Mouse (Mus musculus) adrenal gland, postnatal 10 days (tissue): Measurements from ENCODE around the gene Slc25a23. TPM values are rescaled to one million over a fixed set of nuclear protein-coding genes. Genes with fewer than 3 reads are reported as not detected.
"Not testable (repeated sequence)": the region's sequence is repeated elsewhere in the genome, so short reads cannot be mapped to it uniquely, and the experiment has no call there.

Experiments used
- DNase-seq: peaks from one replicate; pipeline ENCODE4 v3.0.0; 2021; ENCODE audit warnings: mixed read lengths
- total RNA-seq, 2 experiments: library from RNA; stranded (reverse); gene quantifications; 2 replicates each; pipeline ENCODE4 v1.2.3; 2021

Slc25a23 gene
- total RNA-seq, 2 experiments from 2014 or later: 119 to 122 TPM

DNA sequence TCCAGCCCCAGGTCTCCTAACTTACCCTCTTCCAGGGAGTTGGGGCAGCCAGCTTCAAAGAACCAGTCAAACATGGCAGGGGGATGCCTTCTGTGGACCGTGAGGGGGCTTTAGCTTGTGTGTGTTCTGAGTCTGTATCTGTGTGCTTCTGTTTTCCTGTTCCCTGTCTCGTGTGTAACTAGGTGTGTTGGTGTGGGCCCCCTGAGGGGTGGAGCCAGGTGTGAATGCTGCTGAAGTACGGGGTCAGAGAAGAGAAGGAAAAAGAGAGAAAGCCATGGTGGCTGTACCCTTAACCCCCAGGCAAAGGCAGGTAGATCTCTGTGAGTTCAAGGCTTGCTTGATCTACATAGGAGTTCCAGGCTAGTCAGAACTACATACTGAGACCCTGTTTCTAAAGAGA, 17.3 kb upstream of the Slc25a23 start:
- no peak for DNase-seq

DNA sequence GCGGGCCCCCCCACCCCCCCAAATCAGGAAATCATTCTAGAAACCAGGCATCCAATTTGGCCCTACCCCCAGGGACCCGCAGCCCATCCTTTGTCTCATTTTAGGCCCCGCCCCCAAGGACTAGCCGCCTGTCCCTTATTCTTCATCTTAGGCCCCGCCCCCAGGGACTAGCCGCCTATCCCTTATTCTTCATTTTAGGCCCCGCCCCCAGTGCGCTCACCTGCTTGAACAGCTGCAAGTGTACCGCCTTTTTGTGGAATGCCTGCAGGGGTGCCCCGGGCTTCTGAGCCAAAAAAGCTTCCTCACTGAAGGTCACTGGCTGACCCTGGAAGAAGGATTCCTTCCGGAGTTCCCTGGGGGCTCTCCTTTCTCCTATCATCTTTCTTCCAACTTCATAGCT, 11.0 kb upstream of the Slc25a23 start:
- no peak for DNase-seq

DNA sequence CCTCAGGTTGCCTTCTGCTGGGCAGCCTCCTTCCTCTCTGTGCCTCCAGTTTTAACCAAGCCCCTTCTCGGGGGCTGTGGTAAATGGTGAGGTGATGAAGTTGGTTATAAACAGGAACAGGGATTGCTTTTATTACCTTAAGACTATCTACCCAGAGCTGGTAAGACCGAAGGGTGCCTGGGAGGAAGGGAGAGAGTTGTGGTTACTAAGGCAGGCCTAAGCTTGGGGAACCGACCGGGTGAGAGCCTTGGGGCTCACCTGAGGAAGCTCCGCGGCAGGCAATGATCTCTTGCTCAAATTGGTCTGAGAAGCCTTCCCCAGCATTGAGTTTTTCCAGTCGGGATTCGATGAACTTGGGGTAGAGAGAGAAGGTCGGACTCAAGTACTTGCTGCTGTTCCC, 10.6 kb upstream of the Slc25a23 start:
- DNase-seq: no peak

DNA sequence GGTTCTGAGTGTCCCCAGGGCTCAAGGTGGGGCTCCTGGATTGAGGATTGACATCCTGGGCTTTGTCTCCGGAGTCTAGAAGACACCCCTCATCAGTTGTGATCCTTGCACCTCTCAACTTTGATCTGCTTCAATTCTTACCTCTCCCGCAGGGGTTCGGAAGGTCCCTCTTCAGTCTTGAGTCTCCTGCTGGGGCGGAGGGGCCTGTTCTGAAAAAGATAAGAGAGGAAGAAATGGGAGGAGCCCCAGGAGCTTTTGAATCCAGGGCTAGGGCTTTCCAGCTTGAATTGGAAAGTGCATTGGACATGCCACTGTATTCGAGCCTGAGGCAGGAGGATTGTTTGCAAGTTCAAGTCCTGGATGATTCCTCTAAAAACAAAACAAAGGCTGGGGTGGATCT, 7.2 kb upstream of the Slc25a23 start:
- DNase-seq: no peak

DNA sequence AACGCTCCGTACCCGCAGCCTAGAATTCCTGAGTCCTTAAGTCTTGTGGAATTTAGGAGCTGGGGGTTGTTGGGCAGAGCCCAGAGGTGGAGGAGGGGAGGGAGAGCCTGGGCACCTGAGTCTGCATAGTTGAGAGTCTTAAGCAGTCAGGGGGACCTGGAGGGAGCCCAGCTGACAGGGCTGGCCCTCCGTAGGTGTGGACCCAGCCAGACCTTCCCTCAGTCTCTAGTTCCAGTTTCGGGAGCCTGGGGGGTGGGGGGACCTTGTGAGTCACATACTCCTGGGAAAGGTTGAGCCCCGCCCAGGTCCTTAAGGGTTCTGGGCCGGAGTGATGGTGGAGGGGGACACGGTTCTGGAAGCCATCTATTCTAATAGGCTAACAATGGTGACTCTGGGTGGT, 3.4 kb upstream of the Slc25a23 start:
- DNase-seq: no peak

DNA sequence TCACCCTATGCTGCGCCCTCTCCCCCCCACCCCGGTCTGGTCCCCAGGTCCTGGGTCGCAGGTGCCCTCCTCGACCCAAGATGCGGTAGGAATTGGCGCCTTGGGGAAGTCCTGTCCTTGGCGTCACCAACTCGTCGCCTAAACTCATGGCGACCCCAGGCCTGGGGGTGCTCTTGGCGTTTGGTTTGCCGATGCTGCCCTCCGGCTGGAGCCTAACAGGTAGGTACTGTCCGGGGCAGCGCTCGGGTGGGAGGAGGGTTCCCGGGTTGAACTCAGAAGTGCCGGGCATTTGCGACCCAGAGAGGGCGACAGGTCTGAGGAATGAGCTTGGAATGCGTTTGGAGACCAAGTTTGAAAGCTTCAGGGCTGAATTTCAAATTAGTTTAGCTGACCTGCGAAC, 2.9 kb upstream of the Slc25a23 start:
- DNase-seq: no peak

DNA sequence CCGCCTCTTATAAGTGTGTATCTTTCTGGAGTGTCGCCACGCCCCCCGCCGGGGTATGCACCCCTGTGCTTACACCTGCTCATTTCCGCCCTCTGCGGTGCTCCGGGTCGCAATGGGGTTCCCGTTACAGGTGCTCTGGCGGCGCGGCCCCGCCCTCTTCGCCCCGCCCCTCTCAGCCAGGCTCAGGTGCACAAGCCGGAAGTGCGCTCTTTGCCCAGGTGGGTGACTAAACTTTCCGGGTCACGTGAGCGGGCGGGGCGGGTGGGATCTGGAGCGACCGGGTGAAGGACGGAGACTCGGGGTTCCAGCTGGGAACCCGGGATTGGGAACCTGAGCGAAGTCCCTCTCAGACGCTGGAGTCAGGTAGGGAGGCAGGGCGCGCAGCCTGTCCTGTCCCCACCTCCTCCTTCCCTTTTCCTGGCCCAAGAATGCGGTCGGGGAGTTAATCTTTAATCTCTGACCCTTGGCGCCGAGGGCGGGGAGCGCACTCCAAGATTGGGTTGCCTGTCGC, 2.4 kb upstream of the Slc25a23 start:
- peak; percentile 30 for DNase-seq

DNA sequence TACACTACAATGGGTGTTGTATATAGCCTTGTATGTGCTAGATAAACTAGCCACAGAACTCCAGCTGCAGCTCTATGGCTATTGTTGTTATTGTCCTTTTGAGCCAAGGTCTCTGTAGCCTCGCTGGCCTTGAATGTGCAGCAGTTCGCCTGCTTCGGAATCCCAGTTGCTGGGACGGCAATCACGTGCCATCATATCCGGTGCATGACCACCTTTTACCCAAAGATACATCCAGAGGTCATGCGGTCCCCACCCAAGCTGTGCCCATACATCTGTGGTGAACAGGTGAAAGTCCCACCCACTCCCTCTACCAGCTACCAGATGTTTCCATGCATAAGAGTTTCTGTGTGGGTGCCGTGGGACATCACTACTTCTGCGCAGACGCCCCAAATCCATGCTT, 1.4 kb upstream of the Slc25a23 start:
- no peak for DNase-seq

DNA sequence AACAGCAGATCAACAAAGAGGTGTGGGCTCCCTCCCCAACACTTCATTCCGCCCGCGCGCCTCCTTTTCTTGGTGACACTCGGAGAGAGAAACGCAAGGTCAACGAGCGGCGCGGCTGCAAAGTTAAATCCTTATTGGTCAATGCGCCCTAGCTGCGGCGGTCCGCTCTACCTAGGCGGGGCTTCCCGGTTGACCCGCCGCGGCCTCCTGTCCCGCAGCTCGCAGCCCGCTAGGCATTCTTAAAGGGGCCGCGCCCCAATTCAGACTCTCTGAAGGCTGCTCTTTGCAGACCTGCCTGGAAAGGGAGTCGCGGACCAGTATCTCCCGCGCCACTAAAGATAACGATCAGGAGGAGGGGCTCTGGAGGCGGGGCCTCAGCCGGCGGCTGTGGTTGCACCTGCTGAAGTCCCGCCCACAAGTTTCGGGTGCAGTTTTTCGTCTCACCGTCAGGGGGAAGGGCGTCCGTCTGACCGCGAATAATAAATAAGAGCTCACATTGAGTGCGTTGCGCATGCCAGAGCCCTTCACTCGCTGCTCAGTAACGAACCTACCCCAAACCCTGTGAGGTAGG, 653 bp upstream of the Slc25a23 start:
- peak; percentile 93 for DNase-seq

DNA sequence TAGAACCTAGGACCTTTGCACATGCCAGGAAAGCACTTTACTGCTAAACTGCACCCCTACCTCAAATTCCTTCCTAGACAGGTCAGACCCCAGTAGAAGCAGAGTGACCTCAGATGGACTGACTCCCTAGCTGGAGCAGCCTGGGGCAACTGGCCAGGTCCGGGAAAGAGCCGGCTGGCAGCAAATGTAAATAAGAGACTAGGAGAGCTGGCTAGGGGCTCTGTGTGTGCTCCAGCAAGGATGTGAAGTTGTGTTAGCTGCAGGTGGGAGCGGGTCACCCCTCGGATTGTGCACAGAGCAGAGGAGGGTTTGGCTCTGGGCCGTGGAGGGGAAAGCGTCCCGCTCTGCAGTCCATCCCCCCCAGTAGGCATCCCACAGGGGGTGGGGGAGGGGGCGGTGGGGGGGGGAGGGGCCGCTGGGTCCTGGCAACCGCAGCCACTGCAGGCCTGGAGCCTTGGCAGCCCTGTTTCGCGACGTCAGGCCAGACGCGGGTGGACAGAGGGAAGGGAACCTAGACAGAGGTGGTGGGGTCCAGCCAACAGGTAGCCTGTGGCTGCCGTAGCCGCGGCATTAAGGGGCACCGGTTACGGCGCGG, 675 bp downstream of the Slc25a23 start, which contains the start of gene Crb3:
Gene Crb3 (plus strand): TSS at position 215 of the 595 bp plus-strand sequence.
- DNase-seq: peak; percentile 62

DNA sequence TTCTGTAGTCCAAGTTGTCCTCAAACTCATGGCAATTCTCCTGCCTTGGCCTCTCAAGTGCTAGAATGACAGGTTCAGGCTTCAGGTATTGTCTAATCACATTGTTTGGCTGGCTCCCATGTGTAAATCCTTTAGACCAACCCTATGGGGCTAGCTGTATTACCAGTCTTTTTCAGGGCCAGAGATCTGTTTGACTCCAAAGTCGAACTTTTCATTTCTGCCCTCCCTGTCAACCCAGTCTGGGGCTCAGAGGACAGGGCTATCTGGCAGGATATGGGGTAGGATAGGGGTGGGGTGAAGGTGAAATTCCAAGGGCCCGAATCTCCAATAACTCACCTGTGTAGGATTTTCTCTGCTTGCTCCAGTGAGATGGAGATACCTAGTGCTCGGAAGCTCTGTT, 3.4 kb downstream of the Slc25a23 start:
- DNase-seq: no peak

DNA sequence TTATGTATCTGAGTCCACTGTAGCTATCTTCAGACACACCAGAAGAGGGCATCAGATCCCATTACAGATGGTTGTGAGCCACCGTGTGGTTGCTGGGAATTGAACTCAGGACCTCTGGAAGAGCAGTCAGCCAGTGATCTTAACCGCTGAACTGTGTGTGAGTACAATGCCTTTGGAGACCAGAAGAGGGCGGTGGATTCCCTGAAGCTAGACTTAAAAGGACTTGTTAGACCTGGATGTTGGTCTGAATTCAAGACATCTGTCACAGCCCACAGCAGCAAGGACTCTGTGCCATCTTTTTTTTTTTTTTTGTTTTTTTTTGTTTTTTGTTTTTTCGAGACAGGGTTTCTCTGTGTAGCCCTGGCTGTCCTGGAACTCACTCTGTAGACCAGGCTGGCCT, 8.0 kb downstream of the Slc25a23 start:
- not testable (repeated sequence) for DNase-seq

DNA sequence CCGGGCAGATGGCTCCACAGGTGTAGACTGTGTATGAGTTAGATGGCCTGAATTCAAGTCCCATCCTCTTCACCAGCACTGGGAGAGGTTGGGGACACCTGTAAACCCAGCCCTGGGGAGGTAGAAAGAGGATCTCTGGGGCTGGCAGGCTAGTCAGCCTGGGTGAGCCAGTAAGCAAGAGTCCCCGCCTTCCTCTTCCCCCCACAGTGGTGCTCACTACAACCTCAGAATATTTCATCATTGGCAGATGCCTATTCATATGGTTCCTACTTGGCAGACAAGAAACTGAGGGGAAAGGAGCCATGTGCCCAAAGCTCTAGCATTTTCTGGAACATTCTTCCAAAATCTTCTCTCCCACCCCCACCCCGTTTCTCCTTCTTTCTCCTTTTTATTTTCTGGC, 10.8 kb downstream of the Slc25a23 start:
- no peak for DNase-seq

DNA sequence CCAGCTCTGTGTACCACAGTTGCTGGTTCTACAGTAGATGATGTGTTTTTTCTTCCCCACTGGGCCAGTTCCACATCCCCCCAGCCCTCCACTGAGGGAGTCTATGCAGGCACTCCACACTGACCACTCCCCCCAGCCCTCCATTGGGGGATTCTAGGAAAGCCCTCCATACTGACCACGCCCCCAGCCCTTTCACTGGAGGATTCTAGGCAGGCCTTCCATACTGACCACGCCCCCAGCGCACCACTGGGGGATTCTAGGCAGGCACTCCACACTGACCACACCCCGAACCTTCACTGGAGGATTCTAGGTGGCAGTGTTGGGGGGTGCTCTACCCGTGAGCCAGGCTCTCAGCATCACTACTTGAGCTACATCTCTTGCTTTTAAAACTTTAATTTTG, 12.3 kb downstream of the Slc25a23 start:
- DNase-seq: no peak

DNA sequence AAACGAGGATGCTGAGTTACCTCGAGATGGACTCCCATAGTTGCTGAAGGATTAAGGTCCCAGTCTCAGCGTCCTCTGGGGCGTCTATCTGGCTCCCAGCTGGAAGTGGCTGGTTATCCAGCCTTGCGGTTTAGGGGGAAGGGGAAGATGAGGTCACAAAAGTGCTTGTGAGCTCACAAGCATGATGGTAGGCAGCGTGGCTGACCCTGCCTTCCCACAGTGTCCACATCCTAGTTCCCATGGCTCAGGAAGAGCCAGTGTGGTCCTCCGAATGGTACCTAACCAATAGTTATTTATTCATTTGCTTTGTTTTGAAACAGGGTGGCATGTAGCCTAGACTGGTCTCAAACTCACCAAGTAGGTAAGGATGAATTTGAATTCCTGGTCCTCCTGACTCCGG, 18.1 kb downstream of the Slc25a23 start, which contains the start of gene Slc25a41:
Gene Slc25a41 (minus strand): TSS at position 101 of the 400 bp plus-strand sequence.
- no peak for DNase-seq

DNA sequence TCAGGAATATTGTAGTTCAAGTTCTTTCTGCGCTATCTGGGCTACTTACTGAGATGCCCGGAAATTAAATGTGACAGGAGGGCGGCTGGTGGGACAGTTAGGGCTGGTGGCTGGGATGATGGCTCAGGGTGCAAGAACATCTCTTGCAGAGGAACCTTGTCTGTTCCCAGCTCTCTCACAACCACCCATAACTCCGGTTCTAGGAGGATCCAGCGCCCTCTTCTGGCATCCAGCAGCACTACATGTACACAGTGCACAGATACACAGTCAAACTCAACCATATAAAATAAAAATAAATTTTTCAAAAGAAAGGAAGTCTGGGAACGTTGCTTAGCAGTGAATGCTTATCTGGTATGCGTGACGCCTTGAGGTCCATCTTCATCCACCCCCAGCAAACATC, 20.7 kb downstream of the Slc25a23 start:
- DNase-seq: no peak

DNA sequence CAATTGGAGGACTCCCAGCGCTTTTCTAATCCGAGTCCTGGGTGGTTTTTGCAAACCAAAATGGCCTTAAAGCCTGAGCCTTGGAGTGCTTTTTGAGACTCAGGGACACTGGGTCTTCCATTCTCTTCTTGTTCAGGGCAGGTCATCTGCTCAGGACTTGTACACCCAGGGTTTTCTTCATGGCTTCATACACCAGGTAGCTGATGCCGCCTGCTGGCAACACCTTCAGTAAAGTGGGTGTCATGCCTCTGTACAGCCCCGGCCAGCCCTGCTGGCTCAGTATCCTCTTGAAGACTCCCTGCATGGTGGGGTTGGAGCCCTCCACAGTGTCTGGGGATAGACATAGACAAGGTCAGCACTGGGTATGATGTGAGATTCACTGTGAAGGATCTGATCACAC, 26.8 kb downstream of the Slc25a23 start:
- no peak for DNase-seq

DNA sequence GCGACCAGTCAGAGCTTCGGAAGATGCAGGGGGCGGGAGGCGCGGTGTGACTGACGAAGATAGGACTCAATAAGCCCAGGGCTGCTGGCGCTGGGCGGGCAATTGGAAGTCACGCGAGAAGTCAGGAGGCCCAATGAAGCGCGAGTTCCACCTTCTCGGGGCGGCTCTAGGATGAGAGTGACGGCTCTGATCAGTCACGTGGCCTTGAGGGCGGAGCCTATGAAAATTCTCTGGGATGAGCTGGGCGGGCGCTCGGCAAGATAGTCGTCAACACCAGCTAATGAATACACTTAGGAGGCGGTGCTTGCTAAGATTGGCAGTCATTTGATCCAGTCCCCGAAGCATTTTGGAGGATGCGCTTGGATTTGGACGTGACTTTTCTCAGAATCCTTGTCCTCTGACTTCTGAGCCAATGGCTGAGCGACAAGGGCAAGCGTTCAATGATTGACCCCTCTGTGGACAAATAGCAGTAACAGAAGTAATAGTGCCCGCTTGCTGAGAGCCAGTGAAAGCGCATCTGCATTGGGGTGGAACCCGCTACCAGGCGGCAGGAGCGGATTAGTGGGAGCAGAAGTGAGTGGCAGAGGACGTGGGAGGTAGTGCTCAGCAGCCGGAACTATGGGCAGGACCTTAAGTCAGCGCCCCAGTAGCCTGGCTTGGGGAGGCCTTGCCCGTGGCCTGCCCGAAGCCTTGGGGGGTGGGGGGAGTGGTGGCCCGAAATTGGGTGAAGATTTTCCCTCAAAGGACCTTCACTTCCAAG, 27.8 kb downstream of the Slc25a23 start:
- peak; percentile 98 for DNase-seq

DNA sequence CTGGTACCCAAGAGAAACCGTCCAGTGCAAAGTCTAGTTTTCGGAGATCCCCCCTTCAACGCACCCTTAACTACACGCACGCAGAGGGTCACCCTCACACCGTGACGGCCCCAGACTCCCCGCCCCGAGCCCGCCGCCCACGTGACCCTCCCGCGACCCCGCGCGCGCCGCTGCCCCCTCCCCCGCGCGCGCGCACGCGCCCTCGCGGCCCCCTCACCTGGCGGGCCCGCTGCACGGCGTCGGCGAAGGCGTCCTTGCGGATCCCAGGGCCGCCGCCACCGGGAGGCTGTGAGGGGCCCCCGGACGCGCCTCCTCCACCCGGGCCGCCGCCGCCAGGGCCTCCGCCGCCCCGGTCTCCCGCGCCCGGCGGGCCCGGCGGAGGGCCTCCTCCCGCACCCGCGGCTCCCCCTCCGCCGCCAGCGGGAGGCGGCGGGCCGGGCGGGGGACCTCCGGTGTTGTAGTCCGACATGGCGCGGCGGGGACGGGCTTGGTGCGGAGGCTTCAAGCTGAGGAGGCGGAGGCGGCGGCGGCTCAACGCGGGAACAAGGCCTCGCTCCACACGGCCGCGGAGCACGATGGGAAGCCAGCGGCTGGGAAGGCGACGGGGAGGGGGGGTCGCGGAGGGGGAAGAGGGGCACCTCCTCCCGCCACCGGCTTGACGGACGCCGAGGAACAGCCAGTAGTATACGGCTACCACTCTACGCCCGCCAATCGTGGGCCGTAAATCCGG, 28.6 kb downstream of the Slc25a23 start, which contains the start of gene Khsrp:
Gene Khsrp (minus strand): TSS at position 592 of the 730 bp plus-strand sequence.
- peak; percentile 67 for DNase-seq

DNA sequence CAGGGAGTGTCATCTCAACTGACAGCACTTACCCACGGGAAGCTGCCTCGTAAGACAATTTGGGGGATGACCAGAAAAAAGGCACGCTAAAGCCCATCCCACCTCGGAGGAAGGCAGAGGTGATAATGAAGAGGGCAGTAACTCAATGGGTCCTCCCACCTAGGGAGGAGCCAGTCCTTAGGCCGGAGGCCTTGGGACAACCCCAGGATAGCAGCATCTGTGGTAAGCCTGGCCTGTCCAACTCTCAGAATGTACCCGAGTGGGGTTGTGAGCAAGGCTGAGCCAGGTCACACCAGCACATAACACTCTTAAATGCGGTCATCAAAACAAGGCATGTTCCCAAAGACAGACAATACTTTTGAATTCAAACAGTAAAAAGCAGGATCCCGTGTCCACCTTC, 30.0 kb downstream of the Slc25a23 start:
- DNase-seq: peak; percentile 49

DNA sequence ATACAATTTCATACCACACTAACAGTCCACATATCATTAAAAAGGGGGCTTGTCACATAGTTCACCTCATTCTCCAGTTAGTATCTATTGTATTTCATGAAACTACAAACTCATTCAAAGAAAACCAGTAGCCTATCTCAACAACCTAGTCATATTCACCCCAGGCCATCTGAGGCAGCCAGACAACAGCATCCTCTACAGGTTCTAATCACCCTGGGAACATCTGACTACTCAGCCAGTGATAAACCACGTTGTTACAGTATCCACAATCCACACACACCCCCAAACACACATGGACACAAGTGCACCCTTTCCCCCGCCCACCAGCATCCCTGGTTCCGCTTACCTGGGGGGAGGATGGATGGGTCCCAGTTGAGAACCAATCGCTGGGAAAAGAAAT, 32.2 kb downstream of the Slc25a23 start:
- no peak for DNase-seq

DNA sequence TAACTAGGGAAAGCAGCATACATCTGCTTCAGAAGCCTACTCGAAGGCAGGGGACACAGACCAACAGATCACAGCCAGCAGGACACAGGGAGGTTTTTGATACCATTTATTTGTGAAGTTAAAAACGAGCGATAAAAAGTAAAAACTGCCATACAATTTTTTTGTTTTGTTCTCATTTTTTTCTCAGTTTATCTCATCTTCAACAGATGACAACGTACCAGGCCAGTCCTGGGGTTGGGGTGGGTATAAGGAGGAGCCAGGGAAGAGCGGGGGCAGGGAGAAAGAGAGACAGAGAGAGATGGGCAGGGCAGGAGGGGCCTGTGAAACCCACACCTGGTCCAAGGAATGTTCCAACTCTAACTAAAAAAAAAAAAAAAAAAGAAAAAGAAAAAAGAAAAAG, 38.7 kb downstream of the Slc25a23 start:
- no peak for DNase-seq

DNA sequence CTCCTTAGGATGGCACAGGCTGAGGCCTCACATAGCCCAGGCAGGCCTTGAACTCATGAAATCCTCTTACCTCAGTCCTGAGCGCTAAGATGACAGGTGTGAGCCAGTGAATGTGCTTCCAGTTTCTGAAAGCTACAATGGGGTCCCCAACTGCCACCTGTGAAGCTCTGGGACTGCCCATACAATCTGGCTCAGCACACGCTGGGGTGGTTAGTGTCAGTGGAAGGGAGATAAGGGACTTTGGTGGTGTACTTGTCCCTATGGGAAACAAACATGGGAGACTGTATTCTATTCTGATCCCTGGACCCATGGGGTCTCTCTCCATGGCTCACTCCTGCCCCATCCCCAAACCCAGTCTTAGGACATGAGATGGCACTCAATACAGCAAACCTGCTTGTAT, 40.0 kb downstream of the Slc25a23 start:
- DNase-seq: no peak
